22 mouse cellular contexts compared by ENCODE assay signal in genomic region chr16:7057789-7058188, GRCm38 (mm10).
DNase-seq lines count a peak whose midpoint lies in the region; ATAC-seq and TF ChIP-seq lines count a peak whose summit lies in the region.
"Had no signal": no experiment of that assay in that cellular context is flagged by ENCODE, and none has a peak within 500 bp of the region (broad histone marks: within the 10 kb centered on the region; RNA-seq: fewer than 3 reads in every experiment).

No protein-coding gene starts in this region.

- H3K27ac ChIP-seq in cerebellum, adult 2 months (ENCODE audit: insufficient read depth, low read length), result no peak overlapping the region
- H3K27ac ChIP-seq in heart, adult 2 months, result peak overlapping the region; percentile 70
- H3K27ac ChIP-seq: embryonic facial prominence, embryonic 15.5 days; forebrain, embryonic 15.5 days; hindbrain, embryonic 15.5 days; kidney, postnatal 0 days; limb, embryonic 15.5 days; liver, embryonic 14.5 days; midbrain, embryonic 15.5 days had no signal

- TF ChIP-seq EP300 in heart, adult 2 months (IDR thresholded peaks at IDR 0.05; ENCODE audit: insufficient read depth, low read depth, low read length), result peak; percentile 76; the same call in 1 of the 2 replicates

- H3K36me3 ChIP-seq in heart, adult 2 months (ENCODE audit: control insufficient read depth, insufficient read depth, low read length), result peaks cover 3% of the 10 kb centered on the region; the same call in 1 of the 2 replicates
- H3K36me3 ChIP-seq: embryonic facial prominence, embryonic 15.5 days; forebrain, embryonic 15.5 days; hindbrain, embryonic 15.5 days; limb, embryonic 15.5 days; midbrain, embryonic 15.5 days had no signal

- TF ChIP-seq POLR2A in cerebellum, adult 2 months (IDR thresholded peaks at IDR 0.05; ENCODE audit: borderline replicate concordance, insufficient read depth, low read length), result no peak
- TF ChIP-seq POLR2A in heart, adult 2 months (IDR thresholded peaks at IDR 0.05; ENCODE audit: insufficient read depth, low read depth, low read length), result no peak

- 15% methylated on average over 3 of the region's 3 CpGs for WGBS in cerebellum, adult 2 months
- 37% methylated on average over 3 of the region's 3 CpGs for WGBS in heart, adult 2 months

- ATAC-seq in erythroblast, adult 5-6 weeks (replicated peaks; ENCODE audit: low FRiP score, poor library complexity, severe bottlenecking), result no peak
- ATAC-seq: CD4-positive, CD25-positive, alpha-beta regulatory T cell, adult 4 months; forebrain, embryonic 15.5 days; midbrain, embryonic 15.5 days had no signal

- H3K4me1 ChIP-seq in cerebellum, adult 2 months (ENCODE audit: control insufficient read depth, insufficient read depth, low read length), result peaks cover 15% of the 10 kb centered on the region
- H3K4me1 ChIP-seq in heart, adult 2 months (ENCODE audit: control insufficient read depth, insufficient read depth, low read length), result peaks cover 4% of the 10 kb centered on the region
- H3K4me1 ChIP-seq: embryonic facial prominence, embryonic 15.5 days; limb, embryonic 15.5 days; megakaryocyte, embryonic 14.5 days had no signal

- H3K9ac ChIP-seq in heart, adult 2 months (ENCODE audit: low read depth, low read length), result no peak overlapping the region
- H3K9ac ChIP-seq: embryonic facial prominence, embryonic 15.5 days; forebrain, embryonic 15.5 days; hindbrain, embryonic 15.5 days; limb, embryonic 15.5 days; liver, embryonic 14.5 days; lung, embryonic 14.5 days; midbrain, embryonic 15.5 days had no signal

- DNase-seq in cerebellum, adult 2 months, result peak; percentile 35 to 57
- DNase-seq in cerebellum, adult 9-11 months, result no peak
- DNase-seq in heart, adult 2 months, result peak in 1 of 2 experiments; percentile 49
- DNase-seq in heart, adult 8-10 months (ENCODE audit: low spot score), result no peak
- DNase-seq in brain, adult 2 months (ENCODE audit: low read depth, low spot score), result peak; percentile 52
- DNase-seq in heart, postnatal 4 days, result peak; percentile 17
- DNase-seq: adrenal gland, postnatal 14 days; kidney, adult 2 months; left cerebral cortex, postnatal 4 days; lung, embryonic 14.5 days; lung, postnatal 36 days; right cerebral cortex, adult 18-20 months had no signal

- no peak for TF ChIP-seq CTCF in cerebellum, adult 2 months (IDR thresholded peaks at IDR 0.05; ENCODE audit: borderline replicate concordance, insufficient read depth, low read depth, low read length)
- TF ChIP-seq CTCF in heart, adult 2 months (IDR thresholded peaks at IDR 0.05), result no peak

- H3K79me2 ChIP-seq in heart, adult 2 months (replicated peaks; ENCODE audit: control insufficient read depth, insufficient read depth, low read length), result no peaks in the 10 kb centered on the region

- no peaks in the 10 kb centered on the region for H3K27me3 ChIP-seq in cerebellum, adult 2 months (ENCODE audit: control insufficient read depth, insufficient read depth, low read length)
- H3K27me3 ChIP-seq in heart, adult 2 months (ENCODE audit: control insufficient read depth, insufficient read depth, low read length), result no peaks in the 10 kb centered on the region
- H3K27me3 ChIP-seq: embryonic facial prominence, embryonic 15.5 days; forebrain, embryonic 15.5 days; hindbrain, embryonic 15.5 days; limb, embryonic 15.5 days; megakaryocyte, embryonic 14.5 days; midbrain, embryonic 15.5 days had no signal

- intact Hi-C loops in heart, adult 2 months (cut with DNase I), result loop anchor here (5.0 kb wide), 1 partner anchor 40 kb away; no protein-coding TSS in a partner anchor

- no peak overlapping the region for H3K4me3 ChIP-seq in cerebellum, adult 2 months (replicated peaks; ENCODE audit: insufficient read depth, low read depth, low read length)
- H3K4me3 ChIP-seq in heart, adult 2 months, result no peak overlapping the region
- H3K4me3 ChIP-seq: embryonic facial prominence, embryonic 15.5 days; forebrain, embryonic 15.5 days; hindbrain, embryonic 15.5 days; limb, embryonic 15.5 days; megakaryocyte, embryonic 14.5 days; midbrain, embryonic 15.5 days had no signal

Comparison
In these comparisons a context has a peak if more than half of its experiments do, and no peak if none do; other contexts are left out.
1. DNase-seq: peak in cerebellum, adult 2 months (2 of 2), brain, adult 2 months (single experiment) and heart, postnatal 4 days (single experiment); none in cerebellum, adult 9-11 months (single experiment) and heart, adult 8-10 months (single experiment).